Mouse (Mus musculus) myocyte (in vitro differentiated cells): ENCODE measurements around the gene Tmco4. TPM values are rescaled to one million over a fixed set of nuclear protein-coding genes. Genes with fewer than 3 reads are reported as not detected.

Experiments
- H3K27me3 ChIP-seq: one replicate; pipeline ENCODE4 v1.6.1; 2011; ENCODE audit not compliant: control insufficient read depth, insufficient read depth, insufficient read length
- H3K36me3 ChIP-seq: one replicate; pipeline ENCODE4 v1.6.1; 2011; ENCODE audit not compliant: control insufficient read depth, insufficient read depth
- H3K4me2 ChIP-seq: one replicate; pipeline ENCODE4 v1.6.1; 2011; ENCODE audit warnings: low read depth, control low read depth
- H3K4me3 ChIP-seq: one replicate; pipeline ENCODE4 v1.5.1; 2011; ENCODE audit warnings: mild to moderate bottlenecking, control low read depth, moderate library complexity
- H3K79me2 ChIP-seq: one replicate; pipeline ENCODE4 v1.6.1; 2011; ENCODE audit not compliant: control insufficient read depth, insufficient read depth
- H3ac ChIP-seq: one replicate; pipeline ENCODE4 v1.6.1; 2011; ENCODE audit not compliant: control insufficient read depth, insufficient read length
- CEBPB ChIP-seq: IDR thresholded peaks from 2 replicates; pipeline ENCODE4 v1.6.1; 2011; ENCODE audit warnings: mild to moderate bottlenecking, moderate library complexity; ENCODE audit not compliant: poor library complexity, insufficient read depth, severe bottlenecking
- E2F4 ChIP-seq: IDR thresholded peaks from one replicate; pipeline ENCODE4 v1.6.1; 2011; ENCODE audit warnings: mild to moderate bottlenecking, control low read depth, moderate library complexity; ENCODE audit not compliant: insufficient read depth
- MAX ChIP-seq: IDR thresholded peaks from one replicate; pipeline ENCODE4 v1.6.1; 2011; ENCODE audit warnings: low read depth, mild to moderate bottlenecking, control low read depth
- MYOD1 ChIP-seq, 3 experiments: IDR thresholded peaks; one replicate each; pipeline ENCODE4 v1.6.1; 2011; ENCODE audit warnings: control low read depth in 2 of 3, low read depth in 2 of 3, mild to moderate bottlenecking in 2 of 3, moderate library complexity in 1 of 3; ENCODE audit not compliant: insufficient read length in 2 of 3, control insufficient read depth in 1 of 3
- MYOG ChIP-seq, 3 experiments: IDR thresholded peaks; one replicate each; pipeline ENCODE4 v1.6.1; 2011; ENCODE audit warnings: control low read depth in 2 of 3, low read depth in 2 of 3, mild to moderate bottlenecking in 2 of 3; ENCODE audit not compliant: insufficient read length in 2 of 3, control insufficient read depth in 1 of 3, insufficient read depth in 1 of 3
- POLR2A ChIP-seq: IDR thresholded peaks from one replicate; pipeline ENCODE4 v1.6.1; 2011; ENCODE audit warnings: low read depth, mild to moderate bottlenecking, control low read depth, moderate library complexity; ENCODE audit not compliant: insufficient read length
- POLR2AphosphoS2 ChIP-seq: IDR thresholded peaks from one replicate; pipeline ENCODE4 v1.6.1; 2011; ENCODE audit warnings: low read depth, control low read depth; ENCODE audit not compliant: insufficient read length
- REST ChIP-seq: IDR thresholded peaks from one replicate; pipeline ENCODE4 v1.6.1; 2011; ENCODE audit warnings: mild to moderate bottlenecking, control low read depth, moderate library complexity; ENCODE audit not compliant: insufficient read depth, insufficient read length
- SRF ChIP-seq: IDR thresholded peaks from one replicate; pipeline ENCODE4 v1.6.1; 2011; ENCODE audit warnings: low read depth; ENCODE audit not compliant: control insufficient read depth, insufficient read length
- TCF12 ChIP-seq: IDR thresholded peaks from one replicate; pipeline ENCODE4 v1.6.1; 2011; ENCODE audit warnings: mild to moderate bottlenecking, control low read depth; ENCODE audit not compliant: poor library complexity, insufficient read depth, severe bottlenecking
- TCF3 ChIP-seq: IDR thresholded peaks from one replicate; pipeline ENCODE4 v1.6.1; 2011; ENCODE audit warnings: low read depth, control low read depth; ENCODE audit not compliant: insufficient read length
- USF1 ChIP-seq: IDR thresholded peaks from one replicate; pipeline ENCODE4 v1.6.1; 2011; ENCODE audit warnings: low read depth, mild to moderate bottlenecking, control low read depth, moderate library complexity
- polyA plus RNA-seq: library from polyadenylated mRNA; unstranded; fragments of >200 nt; fragmentation: generic; extraction: Trizol; gene quantifications from one replicate; pipeline ENCODE4 v1.2.1, GENCODE M21; 2012; ENCODE audit warnings: missing spikeins

The Tmco4 gene
- polyA plus RNA-seq, 1 experiment: 3.8 TPM

- TF ChIP-seq POLR2A: no peak
- TF ChIP-seq POLR2AphosphoS2: no peak
- TF ChIP-seq SRF: no peak
- Histone ChIP-seq H3K4me3 (no peak overlapping the region), H3K36me3 (no peaks in the 10 kb centered on the region), H3K4me2 (no peak overlapping the region), H3K27me3 (no peaks in the 10 kb centered on the region), H3ac (no peak overlapping the region), H3K79me2 (no peaks in the 10 kb centered on the region)
Measured at GRCm38 (mm10) chr4:139018976-139019375, 46.3 kb downstream of the Tmco4 start.

GRCm38 (mm10) chr4:139019413-139019812, 46.7 kb downstream of the Tmco4 start:
- no peak overlapping the region for H3K4me2 ChIP-seq

GRCm38 (mm10) chr4:139020385-139020784, 47.7 kb downstream of the Tmco4 start:
- TF ChIP-seq USF1 (no peak), MAX (no peak), MYOG (IDR thresholded peaks at IDR 0.05; ENCODE audit: control insufficient read depth in 1 of 3, insufficient read depth in 1 of 3, insufficient read length in 2 of 3, low read depth in 2 of 3) (no peak), TCF3 (no peak), SRF (no peak), MYOD1 (IDR thresholded peaks at IDR 0.05; ENCODE audit: control insufficient read depth in 1 of 3, insufficient read length in 2 of 3, low read depth in 2 of 3) (no peak), TCF12 (no peak), REST (no peak), CEBPB (no peak), E2F4 (no peak), POLR2AphosphoS2 (no peak), POLR2A (no peak)
- Histone ChIP-seq H3K4me3 (no peak overlapping the region), H3K79me2 (no peaks in the 10 kb centered on the region), H3ac (no peak overlapping the region), H3K36me3 (no peaks in the 10 kb centered on the region), H3K4me2 (no peak overlapping the region), H3K27me3 (no peaks in the 10 kb centered on the region)

More at GRCm38 (mm10) chr4:139019413-139019812, 46.7 kb downstream of the Tmco4 start:
- TF ChIP-seq MYOD1 (IDR thresholded peaks at IDR 0.05; ENCODE audit: control insufficient read depth in 1 of 3, insufficient read length in 2 of 3, low read depth in 2 of 3) (no peak), USF1 (no peak), E2F4 (no peak), TCF3 (no peak), SRF (no peak), TCF12 (no peak), POLR2A (no peak), CEBPB (no peak), POLR2AphosphoS2 (no peak), MAX (no peak)
- Histone ChIP-seq H3K36me3 (no peaks in the 10 kb centered on the region), H3K4me3 (no peak overlapping the region), H3K27me3 (no peaks in the 10 kb centered on the region), H3K79me2 (no peaks in the 10 kb centered on the region), H3ac (no peak overlapping the region)

- TF ChIP-seq SRF (no peak), REST (no peak)
- Histone ChIP-seq H3ac (no peak overlapping the region), H3K27me3 (no peaks in the 10 kb centered on the region), H3K36me3 (no peaks in the 10 kb centered on the region), H3K4me2 (no peak overlapping the region), H3K79me2 (no peaks in the 10 kb centered on the region), H3K4me3 (no peak overlapping the region)
Measured at GRCm38 (mm10) chr4:139024379-139024778, 51.7 kb downstream of the Tmco4 start.

- H3K4me2 ChIP-seq: no peak overlapping the region
- H3K79me2 ChIP-seq: no peaks in the 10 kb centered on the region
- peaks cover 36% of the 10 kb centered on the region for H3K27me3 ChIP-seq
- TF ChIP-seq E2F4 (no peak), POLR2AphosphoS2 (no peak), USF1 (no peak), MAX (no peak), MYOD1 (IDR thresholded peaks at IDR 0.05; ENCODE audit: control insufficient read depth in 1 of 3, insufficient read length in 2 of 3, low read depth in 2 of 3) (no peak), SRF (no peak), MYOG (IDR thresholded peaks at IDR 0.05; ENCODE audit: control insufficient read depth in 1 of 3, insufficient read depth in 1 of 3, insufficient read length in 2 of 3, low read depth in 2 of 3) (no peak), CEBPB (no peak), REST (no peak)
- no peaks in the 10 kb centered on the region for H3K36me3 ChIP-seq
- H3K4me3 ChIP-seq: no peak overlapping the region
- H3ac ChIP-seq: no peak overlapping the region
Measured at GRCm38 (mm10) chr4:139030675-139031074, 58.0 kb downstream of the Tmco4 start.
